ENCODE assay signal across 29 mouse cellular contexts in genomic region chr11:4119635-4120034, GRCm38 (mm10). TPM values are rescaled to one million over a fixed set of nuclear protein-coding genes. Genes with fewer than 3 reads are reported as not detected.
DNase-seq lines count a peak whose midpoint lies in the region; ATAC-seq and TF ChIP-seq lines count a peak whose summit lies in the region.
"Had no signal": no experiment of that assay in that cellular context is flagged by ENCODE, and none has a peak within 500 bp of the region (broad histone marks: within the 10 kb centered on the region; RNA-seq: fewer than 3 reads in every experiment).

No protein-coding gene starts in this region.

- intact Hi-C loops in heart, adult 2 months (cut with DNase I), result no loop called here

- peaks cover 31% of the 10 kb centered on the region for H3K4me1 ChIP-seq in heart, embryonic 16.5 days (ENCODE audit: control insufficient read depth, insufficient read depth, low read length)
- peaks cover 8% of the 10 kb centered on the region for H3K4me1 ChIP-seq in heart, adult 2 months (ENCODE audit: control insufficient read depth, insufficient read depth, low read length)
- H3K4me1 ChIP-seq in lung, embryonic 14.5 days (ENCODE audit: insufficient read depth), result peaks cover 3% of the 10 kb centered on the region; the same call in 1 of the 2 replicates
- H3K4me1 ChIP-seq in lung, postnatal 0 days (ENCODE audit: insufficient read depth, low read depth, low read length), result peaks cover 6% of the 10 kb centered on the region; the same call in 1 of the 2 replicates
- peaks cover 25 to 64% of the 10 kb centered on the region in 2 experiments for H3K4me1 ChIP-seq in MEL (ENCODE audit: control insufficient read depth in 1 of 2, insufficient read depth in 2 of 2, low read length in 2 of 2)

- H3ac ChIP-seq in myocyte (ENCODE audit: control insufficient read depth, insufficient read length), result no peak overlapping the region

- TF ChIP-seq EP300 in heart, adult 2 months (IDR thresholded peaks at IDR 0.05; ENCODE audit: insufficient read depth, low read depth, low read length), result no peak
- no peak for TF ChIP-seq EP300 in lung, postnatal 0 days (IDR thresholded peaks at IDR 0.05)
- TF ChIP-seq EP300 in MEL (IDR thresholded peaks at IDR 0.05; ENCODE audit: low read depth in 1 of 2, low read length in 2 of 2), result no peak; a peak in 1 of 4 replicates

- H3K27ac ChIP-seq in heart, embryonic 16.5 days (ENCODE audit: low read length), result no peak overlapping the region
- H3K27ac ChIP-seq in heart, adult 2 months, result no peak overlapping the region
- no peak overlapping the region for H3K27ac ChIP-seq in lung, embryonic 14.5 days (ENCODE audit: low read depth)
- no peak overlapping the region for H3K27ac ChIP-seq in lung, postnatal 0 days (ENCODE audit: low read length)
- no peak overlapping the region for H3K27ac ChIP-seq in MEL (ENCODE audit: control insufficient read depth, low read depth, low read length)
- H3K27ac ChIP-seq: hindbrain, embryonic 10.5 days; stomach, embryonic 15.5 days had no signal

- WGBS in heart, embryonic 16.5 days, result 23% methylated on average over 5 of the region's 5 CpGs
- 25% methylated on average over 5 of the region's 5 CpGs for WGBS in heart, adult 2 months
- WGBS in lung, embryonic 14.5 days, result 40% methylated on average over 5 of the region's 5 CpGs
- 35% methylated on average over 5 of the region's 5 CpGs for WGBS in lung, postnatal 0 days

- H3K36me3 ChIP-seq in heart, embryonic 16.5 days (ENCODE audit: control insufficient read depth, insufficient read depth), result no peaks in the 10 kb centered on the region
- H3K36me3 ChIP-seq in heart, adult 2 months (ENCODE audit: control insufficient read depth, insufficient read depth, low read length), result no peaks in the 10 kb centered on the region
- no peaks in the 10 kb centered on the region for H3K36me3 ChIP-seq in lung, embryonic 14.5 days (ENCODE audit: insufficient read depth)
- H3K36me3 ChIP-seq in lung, postnatal 0 days (ENCODE audit: insufficient read depth, low read length), result no peaks in the 10 kb centered on the region
- peaks cover 0 to 37% of the 10 kb centered on the region in 2 experiments; a peak in 2 of 4 replicates for H3K36me3 ChIP-seq in MEL (ENCODE audit: control insufficient read depth in 1 of 2, insufficient read depth in 2 of 2, low read length in 2 of 2)
- H3K36me3 ChIP-seq in myocyte (ENCODE audit: control insufficient read depth, insufficient read depth), result no peaks in the 10 kb centered on the region
- H3K36me3 ChIP-seq: hindbrain, embryonic 10.5 days; hindbrain, embryonic 15.5 days; stomach, embryonic 15.5 days had no signal

- DNase-seq in heart, adult 2 months, result no peak
- peak; percentile 67 for DNase-seq in lung, embryonic 14.5 days
- no peak for DNase-seq in lung, postnatal 0 days (ENCODE audit: low spot score)
- peak; percentile 50 for DNase-seq in MEL (ENCODE audit: low read depth, low spot score)
- DNase-seq in thymus, adult 18-20 months, result no peak
- DNase-seq: adrenal gland, postnatal 10 days; cerebellum, adult 8-10 months; cerebellum, postnatal 25 days; gastrocnemius, postnatal 14 days; kidney, adult 11 months; kidney, postnatal 14 days; layer of hippocampus, adult 9-11 months; liver; lung, adult 18-20 months; lung, postnatal 36 days; midbrain, embryonic 14.5 days; right cerebral cortex, postnatal 25 days; thymus, postnatal 14 days had no signal

- TF ChIP-seq RAD21 in MEL (IDR thresholded peaks at IDR 0.05; ENCODE audit: low read depth, low read length), result no peak

- no peaks in the 10 kb centered on the region for H3K79me2 ChIP-seq in heart, adult 2 months (replicated peaks; ENCODE audit: control insufficient read depth, insufficient read depth, low read length)
- no peaks in the 10 kb centered on the region for H3K79me2 ChIP-seq in MEL (ENCODE audit: control insufficient read depth, insufficient read depth, low read length, poor library complexity)
- H3K79me2 ChIP-seq in myocyte (ENCODE audit: control insufficient read depth, insufficient read depth), result no peaks in the 10 kb centered on the region

- H3K4me3 ChIP-seq in heart, embryonic 16.5 days (ENCODE audit: low read length), result no peak overlapping the region
- H3K4me3 ChIP-seq in heart, adult 2 months, result no peak overlapping the region
- H3K4me3 ChIP-seq in lung, embryonic 14.5 days (ENCODE audit: low read depth, low read length), result no peak overlapping the region
- no peak overlapping the region for H3K4me3 ChIP-seq in lung, postnatal 0 days (ENCODE audit: low read depth, low read length)
- H3K4me3 ChIP-seq in MEL (ENCODE audit: control insufficient read depth in 1 of 2, insufficient read depth in 1 of 2, low read depth in 2 of 2, low read length in 2 of 2) (no peak overlapping the region), myocyte (no peak overlapping the region)
- H3K4me3 ChIP-seq: hindbrain, embryonic 10.5 days; stomach, embryonic 15.5 days had no signal

- H3K9ac ChIP-seq in heart, embryonic 16.5 days (ENCODE audit: low read length), result no peak overlapping the region
- no peak overlapping the region for H3K9ac ChIP-seq in heart, adult 2 months (ENCODE audit: low read depth, low read length)
- H3K9ac ChIP-seq in lung, embryonic 14.5 days, result no peak overlapping the region
- no peak overlapping the region for H3K9ac ChIP-seq in lung, postnatal 0 days (replicated peaks; ENCODE audit: low read depth)
- no peak overlapping the region for H3K9ac ChIP-seq in MEL (ENCODE audit: control insufficient read depth, low read depth, low read length, poor library complexity, severe bottlenecking)
- H3K9ac ChIP-seq: stomach, embryonic 15.5 days had no signal

- ATAC-seq in heart, embryonic 16.5 days (replicated peaks; ENCODE audit: extremely low read depth, insufficient read depth, low FRiP score), result peak; percentile 56; the same call in 1 of the 2 replicates
- ATAC-seq in lung, embryonic 14.5 days (ENCODE audit: insufficient read depth), result peak; percentile 44; the same call in 1 of the 2 replicates
- no peak for ATAC-seq in lung, postnatal 0 days
- ATAC-seq: inflammation-experienced regulatory T-cells, adult 6 months; Patski had no signal

- TF ChIP-seq POLR2A in heart, adult 2 months (IDR thresholded peaks at IDR 0.05; ENCODE audit: insufficient read depth, low read depth, low read length), result no peak
- TF ChIP-seq POLR2A in MEL (IDR thresholded peaks at IDR 0.05; ENCODE audit: control insufficient read depth in 1 of 2, insufficient read depth in 1 of 2, low read depth in 1 of 2, low read length in 2 of 2, poor library complexity in 1 of 2) (no peak), myocyte (IDR thresholded peaks at IDR 0.05; ENCODE audit: insufficient read length, low read depth) (no peak)

- no peaks in the 10 kb centered on the region for H3K9me3 ChIP-seq in heart, embryonic 16.5 days (replicated peaks; ENCODE audit: control insufficient read depth, low read length)
- H3K9me3 ChIP-seq in lung, embryonic 14.5 days (ENCODE audit: low read depth, low read length), result no peaks in the 10 kb centered on the region
- H3K9me3 ChIP-seq in lung, postnatal 0 days (ENCODE audit: low read length), result no peaks in the 10 kb centered on the region
- no peaks in the 10 kb centered on the region for H3K9me3 ChIP-seq in MEL (replicated peaks; ENCODE audit: insufficient read depth, low read length)
- H3K9me3 ChIP-seq: G1E; hindbrain, embryonic 10.5 days; hindbrain, embryonic 15.5 days; stomach, embryonic 15.5 days had no signal

- H3K4me2 ChIP-seq in heart, embryonic 16.5 days (ENCODE audit: low read depth, low read length), result no peak overlapping the region
- H3K4me2 ChIP-seq in lung, embryonic 14.5 days, result no peak overlapping the region
- no peak overlapping the region for H3K4me2 ChIP-seq in lung, postnatal 0 days (replicated peaks; ENCODE audit: low read depth, low read length)
- H3K4me2 ChIP-seq in myocyte (ENCODE audit: low read depth), result peak overlapping the region; percentile 4
- H3K4me2 ChIP-seq: stomach, embryonic 15.5 days had no signal

- TF ChIP-seq CTCF in heart, adult 2 months (IDR thresholded peaks at IDR 0.05), result no peak
- no peak for TF ChIP-seq CTCF in lung, embryonic 14.5 days (IDR thresholded peaks at IDR 0.05; ENCODE audit: low read depth)
- TF ChIP-seq CTCF in lung, postnatal 0 days (IDR thresholded peaks at IDR 0.05), result no peak
- no peak for TF ChIP-seq CTCF in MEL (IDR thresholded peaks at IDR 0.05 in 2 of 3, conservative IDR thresholded peaks at IDR 0.05 in 1 of 3; ENCODE audit: control insufficient read depth in 1 of 3, insufficient read depth in 1 of 3, low read depth in 2 of 3, low read length in 3 of 3, poor library complexity in 1 of 3, severe bottlenecking in 1 of 3)

- H3K27me3 ChIP-seq in heart, embryonic 16.5 days (ENCODE audit: control insufficient read depth, insufficient read depth, low read length), result peaks cover 10% of the 10 kb centered on the region
- no peaks in the 10 kb centered on the region for H3K27me3 ChIP-seq in heart, adult 2 months (ENCODE audit: control insufficient read depth, insufficient read depth, low read length)
- H3K27me3 ChIP-seq in lung, embryonic 14.5 days (ENCODE audit: insufficient read depth, low read length), result peaks cover 14% of the 10 kb centered on the region
- H3K27me3 ChIP-seq in lung, postnatal 0 days (replicated peaks; ENCODE audit: insufficient read depth, low read length), result no peaks in the 10 kb centered on the region
- H3K27me3 ChIP-seq in MEL (ENCODE audit: control insufficient read depth in 1 of 2, insufficient read depth in 2 of 2, low read length in 2 of 2), result no peaks in the 10 kb centered on the region
- H3K27me3 ChIP-seq in myocyte (ENCODE audit: control insufficient read depth, insufficient read depth, insufficient read length), result no peaks in the 10 kb centered on the region
- H3K27me3 ChIP-seq: hindbrain, embryonic 15.5 days; Patski had no signal

RNA-seq across cellular contexts. Expression of gene Sec14l2, which starts 3.6 kb away (rescaled TPM):
- 0.42 and 0.97 TPM in 2 replicates for polyA plus RNA-seq in heart, embryonic 16.5 days (2015; fragmentation: Nextera tagmentation; extraction: Ambion mirVana)
- under 1 TPM; 0.52 to 0.89 TPM for total RNA-seq in heart, adult 2 months (2021)
- 0.35 and 0.53 TPM in 2 replicates for polyA plus RNA-seq in heart, adult 2 months (2012; rRNA removed)
- 1.5 and 1.9 TPM in 2 replicates for polyA plus RNA-seq in lung, embryonic 14.5 days (2014; fragmentation: Nextera tagmentation; extraction: Ambion mirVana)
- polyA plus RNA-seq in lung, postnatal 0 days (2015; fragmentation: Nextera tagmentation; extraction: Ambion mirVana), result 6.5 and 7.6 TPM in 2 replicates
- total RNA-seq in MEL (2012; rRNA removed), result 22.6 and 40.1 TPM in 2 replicates
- 10 to 100 TPM in 1 of 2 experiments, not detected in 1; 15.5 TPM for polyA plus RNA-seq in MEL (2012; ENCODE audit: insufficient read depth in 1 of 2, insufficient read length in 2 of 2, low read depth in 1 of 2, low replicate concordance in 2 of 2, missing spikeins in 1 of 2)
- 10.9 TPM for polyA plus RNA-seq in myocyte (2012; fragmentation: generic; extraction: Trizol)
- total RNA-seq: granulocyte monocyte progenitor cell, adult 5-6 weeks; monocyte, adult 5-6 weeks had no signal

RNA-seq across cellular contexts. Expression of gene Rnf215, which starts 15.4 kb away (rescaled TPM):
- polyA plus RNA-seq in heart, embryonic 16.5 days (2015; fragmentation: Nextera tagmentation; extraction: Ambion mirVana), result 19.2 and 20.6 TPM in 2 replicates
- total RNA-seq in heart, adult 2 months (2021), result 10 to 100 TPM; 12.9 to 13.4 TPM
- 16.1 and 17.7 TPM in 2 replicates for polyA plus RNA-seq in heart, adult 2 months (2012; rRNA removed)
- 32.6 and 33.0 TPM in 2 replicates for polyA plus RNA-seq in lung, embryonic 14.5 days (2014; fragmentation: Nextera tagmentation; extraction: Ambion mirVana)
- 57.8 and 59.0 TPM in 2 replicates for polyA plus RNA-seq in lung, postnatal 0 days (2015; fragmentation: Nextera tagmentation; extraction: Ambion mirVana)
- 10.1 and 11.3 TPM in 2 replicates for total RNA-seq in MEL (2012; rRNA removed)
- polyA plus RNA-seq in MEL (2012; ENCODE audit: insufficient read depth in 1 of 2, insufficient read length in 2 of 2, low read depth in 1 of 2, low replicate concordance in 2 of 2, missing spikeins in 1 of 2) (10 to 100 TPM in 1 of 2 experiments, not detected in 1; 13.2 TPM), myocyte (2012; fragmentation: generic; extraction: Trizol) (18.1 TPM)

RNA-seq across cellular contexts. Expression of gene Mtfp1, which starts 24.4 kb away (rescaled TPM):
- polyA plus RNA-seq in heart, embryonic 16.5 days (2015; fragmentation: Nextera tagmentation; extraction: Ambion mirVana), result 41.6 and 42.5 TPM in 2 replicates
- total RNA-seq in heart, adult 2 months (2021), result 100 to 1,000 TPM; 129 to 141 TPM
- polyA plus RNA-seq in heart, adult 2 months (2012; rRNA removed), result 158 and 167 TPM in 2 replicates
- 8.6 and 10.8 TPM in 2 replicates for polyA plus RNA-seq in lung, embryonic 14.5 days (2014; fragmentation: Nextera tagmentation; extraction: Ambion mirVana)
- 6.4 and 6.5 TPM in 2 replicates for polyA plus RNA-seq in lung, postnatal 0 days (2015; fragmentation: Nextera tagmentation; extraction: Ambion mirVana)
- total RNA-seq in MEL (2012; rRNA removed), result 71.4 and 84.8 TPM in 2 replicates
- 10 to 100 TPM in 1 of 2 experiments, not detected in 1; 70.5 TPM for polyA plus RNA-seq in MEL (2012; ENCODE audit: insufficient read depth in 1 of 2, insufficient read length in 2 of 2, low read depth in 1 of 2, low replicate concordance in 2 of 2, missing spikeins in 1 of 2)
- polyA plus RNA-seq in myocyte (2012; fragmentation: generic; extraction: Trizol), result 21.1 TPM
- total RNA-seq: neutrophil, adult 5-6 weeks had no signal

RNA-seq across cellular contexts. Expression of gene Ccdc157, which starts 40.5 kb away (rescaled TPM):
- 4.5 and 5.0 TPM in 2 replicates for polyA plus RNA-seq in heart, embryonic 16.5 days (2015; fragmentation: Nextera tagmentation; extraction: Ambion mirVana)
- 1 to 10 TPM; 4.5 to 4.6 TPM for total RNA-seq in heart, adult 2 months (2021)
- 6.7 and 9.9 TPM in 2 replicates for polyA plus RNA-seq in heart, adult 2 months (2012; rRNA removed)
- polyA plus RNA-seq in lung, embryonic 14.5 days (2014; fragmentation: Nextera tagmentation; extraction: Ambion mirVana), result 5.3 and 6.6 TPM in 2 replicates
- polyA plus RNA-seq in lung, postnatal 0 days (2015; fragmentation: Nextera tagmentation; extraction: Ambion mirVana), result 7.3 and 8.2 TPM in 2 replicates
- 1.8 and 2.0 TPM in 2 replicates for total RNA-seq in MEL (2012; rRNA removed)
- polyA plus RNA-seq in MEL (2012; ENCODE audit: insufficient read depth in 1 of 2, insufficient read length in 2 of 2, low read depth in 1 of 2, low replicate concordance in 2 of 2, missing spikeins in 1 of 2), result 1 to 10 TPM in 1 of 2 experiments, not detected in 1; 2.9 TPM
- polyA plus RNA-seq in myocyte (2012; fragmentation: generic; extraction: Trizol), result 5.6 TPM

RNA-seq across cellular contexts. Expression of gene Sf3a1, which starts 40.5 kb away (rescaled TPM):
- 31.1 and 34.1 TPM in 2 replicates for polyA plus RNA-seq in heart, embryonic 16.5 days (2015; fragmentation: Nextera tagmentation; extraction: Ambion mirVana)
- 10 to 100 TPM; 37.2 to 38.7 TPM for total RNA-seq in heart, adult 2 months (2021)
- polyA plus RNA-seq in heart, adult 2 months (2012; rRNA removed), result 17.9 and 23.4 TPM in 2 replicates
- polyA plus RNA-seq in lung, embryonic 14.5 days (2014; fragmentation: Nextera tagmentation; extraction: Ambion mirVana), result 64.1 and 68.7 TPM in 2 replicates
- 12.6 and 13.4 TPM in 2 replicates for polyA plus RNA-seq in lung, postnatal 0 days (2015; fragmentation: Nextera tagmentation; extraction: Ambion mirVana)
- 64.9 and 77.0 TPM in 2 replicates for total RNA-seq in MEL (2012; rRNA removed)
- polyA plus RNA-seq in MEL (2012; ENCODE audit: insufficient read depth in 1 of 2, insufficient read length in 2 of 2, low read depth in 1 of 2, low replicate concordance in 2 of 2, missing spikeins in 1 of 2) (100 to 1,000 TPM in 1 of 2 experiments, 10 to 100 TPM in 1; 32.1 to 101 TPM), myocyte (2012; fragmentation: generic; extraction: Trizol) (47.0 TPM)

Comparison
In these comparisons a context has a peak if more than half of its experiments do, and no peak if none do; other contexts are left out.
1. DNase-seq: peak in lung, embryonic 14.5 days (single experiment) and MEL (single experiment); none in heart, adult 2 months (0 of 2), lung, postnatal 0 days (single experiment) and thymus, adult 18-20 months (0 of 2).